Mouse (Mus musculus) cerebellum, adult 11 months (tissue): ENCODE measurements at regions not wholly inside any gene's neighbourhood (a gene's known extent, or its start where the extent isn't known, plus 50 kb on each side); places are given as distances from the start of the nearest gene placed in this dataset.

Experiments used
- DNase-seq: peaks from one replicate; pipeline ENCODE4 v3.0.0; 2022

DNA sequence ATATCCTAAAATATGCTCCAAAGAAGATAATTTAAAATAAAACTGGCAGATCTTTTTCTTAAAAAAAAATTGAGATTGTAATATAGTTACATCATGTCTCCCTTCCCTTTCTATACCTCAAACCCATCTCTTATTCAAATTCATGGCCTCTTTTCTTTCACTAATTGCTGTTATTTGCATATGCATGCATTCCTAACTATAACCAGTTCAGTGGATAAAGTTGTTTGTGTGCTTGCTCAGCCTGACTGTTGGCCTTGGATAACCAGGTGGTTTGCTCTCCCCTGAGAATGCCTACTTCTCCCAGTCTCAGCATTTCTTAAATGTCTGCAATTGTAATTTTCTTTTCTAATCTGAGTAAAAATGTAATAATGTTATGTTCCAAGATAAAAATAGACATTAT lies 2154.8 kb downstream of the 4930444P10Rik start:
- no peak for DNase-seq

DNA sequence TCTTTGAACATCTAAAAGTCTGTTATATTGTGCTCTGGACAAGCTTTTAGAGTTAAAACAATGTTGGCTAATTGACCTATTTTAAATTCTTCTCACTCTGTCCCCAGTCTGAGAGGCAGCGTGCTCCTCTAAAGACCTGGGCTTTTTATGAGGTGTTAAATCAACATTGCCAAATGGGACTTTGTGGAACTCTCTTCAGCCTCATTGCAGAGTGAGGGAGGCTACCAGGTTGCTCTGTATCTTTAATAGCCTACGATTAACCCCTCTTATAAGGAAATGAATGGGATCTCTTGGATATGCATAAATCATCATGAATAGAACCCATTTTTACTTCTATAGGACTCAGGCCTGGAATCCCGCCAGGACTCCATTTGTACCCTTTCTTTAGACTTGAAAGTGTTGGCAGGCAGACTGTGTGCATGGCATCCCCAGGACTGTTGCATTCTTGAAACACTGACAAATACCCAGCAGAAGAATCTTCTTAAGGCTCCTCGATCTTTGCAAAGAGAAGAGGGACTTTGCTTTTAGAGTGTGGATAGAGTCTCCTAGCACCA lies 2157.1 kb downstream of the 4930444P10Rik start:
- DNase-seq = no peak

DNA sequence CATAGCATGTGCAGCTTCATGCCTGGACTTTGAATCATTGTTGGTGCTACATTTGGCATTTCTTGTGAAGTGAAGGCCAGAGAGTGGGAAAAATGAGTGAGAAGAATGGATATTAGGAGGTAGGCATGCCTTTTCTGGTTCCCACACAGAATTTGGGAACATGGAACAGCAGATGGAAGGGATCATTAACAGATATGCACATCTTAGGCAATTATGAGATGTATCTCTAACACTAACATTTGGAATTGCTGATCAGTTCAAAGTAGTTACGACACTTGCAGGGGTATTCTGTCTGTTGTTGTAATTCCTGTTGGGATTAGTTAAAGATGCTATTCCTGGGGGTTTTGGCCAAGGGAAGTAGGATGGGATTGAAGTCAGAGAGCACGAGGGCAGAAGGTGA lies 2164.4 kb downstream of the 4930444P10Rik start:
- no peak for DNase-seq

DNA sequence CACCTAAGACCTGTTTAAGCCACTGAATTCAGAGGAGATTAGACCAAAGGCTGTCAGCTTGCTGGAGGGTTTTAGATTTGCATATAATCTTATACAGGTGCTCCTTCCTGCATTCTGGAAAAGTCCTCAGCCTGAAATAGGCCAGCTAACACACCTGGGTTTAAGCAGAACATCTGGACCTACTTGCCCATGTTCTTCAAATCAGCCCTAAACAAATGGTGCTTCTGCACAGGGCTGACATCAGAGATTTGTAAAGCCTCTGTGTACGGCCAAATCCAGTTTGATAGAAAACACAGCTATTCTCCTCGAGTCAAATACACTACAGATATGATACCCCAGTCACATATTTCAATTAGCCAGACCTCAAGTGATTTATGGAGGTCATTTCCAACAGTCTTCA lies 2165.2 kb downstream of the 4930444P10Rik start:
- no peak for DNase-seq

DNA sequence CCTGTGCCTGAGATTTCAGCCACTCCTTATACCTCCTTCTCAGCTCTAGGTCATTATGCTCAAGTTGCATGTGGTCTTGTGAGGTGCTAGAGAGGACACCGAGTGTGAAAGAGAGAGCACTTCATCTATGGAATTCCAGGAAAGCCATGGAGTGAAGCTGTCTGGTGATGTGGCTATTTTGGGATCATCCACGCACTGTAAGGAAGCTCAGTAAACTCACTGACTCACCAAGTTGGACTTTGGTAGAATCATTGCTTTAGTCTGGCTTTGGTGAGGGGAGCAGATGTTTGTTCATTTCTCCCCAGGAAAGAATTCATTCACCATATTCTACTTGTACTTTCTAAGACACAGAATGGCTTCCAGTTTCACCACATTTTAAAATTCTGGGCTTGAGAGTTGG lies 2167.1 kb downstream of the 4930444P10Rik start:
- no peak for DNase-seq

DNA sequence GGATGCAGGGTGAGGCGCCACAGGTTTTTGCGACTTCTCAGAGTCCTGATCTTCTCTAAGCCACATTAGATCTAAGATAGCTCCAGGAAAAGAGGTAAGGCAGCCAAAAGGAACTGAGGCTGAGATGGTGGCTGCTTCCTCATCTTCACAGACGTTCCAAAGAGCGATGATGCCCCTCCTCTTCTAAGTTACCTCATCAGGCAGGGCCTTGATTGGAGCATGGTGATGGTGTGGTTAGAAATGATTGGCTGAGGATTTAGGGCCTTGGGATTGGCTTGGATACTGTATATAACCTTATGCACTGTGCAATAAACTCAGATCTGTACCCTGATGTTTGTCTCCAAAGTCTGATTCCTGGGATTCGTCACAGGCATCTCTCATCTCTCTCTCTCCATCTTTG lies 2177.9 kb downstream of the 4930444P10Rik start:
- no peak for DNase-seq

DNA sequence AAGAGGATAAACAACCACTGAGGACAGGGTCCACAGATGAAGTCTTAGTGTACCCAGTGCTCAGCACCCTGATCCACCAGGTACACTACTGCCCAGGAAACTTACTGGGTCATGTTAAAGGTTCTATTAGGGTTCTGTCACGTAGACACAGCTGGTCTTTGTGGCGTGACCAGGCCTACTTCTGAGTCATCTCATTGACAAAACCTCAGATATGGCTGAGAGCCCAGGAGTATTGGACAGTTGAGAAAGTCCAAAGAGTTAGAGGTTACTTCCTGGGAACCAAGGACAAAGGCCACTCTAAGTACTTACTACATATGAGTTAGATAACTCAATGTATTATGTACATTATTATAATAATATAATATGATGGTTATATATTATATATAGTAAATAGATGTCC lies 2214.0 kb downstream of the 4930444P10Rik start:
- DNase-seq = no peak

DNA sequence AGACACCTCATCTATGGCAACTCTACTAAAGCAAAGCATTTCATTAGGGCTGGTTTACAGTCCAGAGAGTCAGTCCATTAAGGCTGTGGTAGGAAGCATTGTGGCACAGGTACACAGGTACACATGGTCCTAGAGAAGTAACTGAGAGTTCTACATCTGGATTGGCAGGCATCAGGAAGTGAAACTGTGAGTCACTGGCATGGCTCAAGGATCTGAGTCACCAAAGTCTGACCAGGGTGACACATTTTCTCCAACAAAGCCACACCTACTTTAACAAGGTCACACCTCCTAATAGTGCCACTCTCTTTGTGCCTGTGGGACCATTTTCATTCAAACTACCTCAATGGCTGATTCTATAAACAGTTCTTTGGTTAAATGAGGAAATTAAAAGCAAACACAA lies 2219.2 kb downstream of the 4930444P10Rik start:
- DNase-seq = no peak

DNA sequence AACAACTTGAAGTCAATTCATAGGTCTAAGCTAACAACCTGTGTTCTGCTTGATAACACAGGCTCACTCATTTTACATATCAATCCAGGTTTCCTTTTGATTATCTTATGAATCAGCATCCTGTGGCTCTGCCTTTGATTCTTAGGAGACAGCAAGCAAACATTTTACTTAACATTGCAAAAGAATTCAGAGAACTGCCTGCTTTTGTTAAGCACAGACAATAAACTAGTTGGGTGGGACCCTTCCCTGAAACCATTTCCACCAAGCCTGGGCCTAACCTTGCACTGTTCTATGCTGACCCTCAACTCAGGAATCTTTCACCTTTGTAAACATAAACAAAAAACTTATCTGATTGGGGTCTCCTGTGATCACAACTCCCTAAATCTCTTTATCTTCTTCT lies 2220.6 kb downstream of the 4930444P10Rik start:
- no peak for DNase-seq

DNA sequence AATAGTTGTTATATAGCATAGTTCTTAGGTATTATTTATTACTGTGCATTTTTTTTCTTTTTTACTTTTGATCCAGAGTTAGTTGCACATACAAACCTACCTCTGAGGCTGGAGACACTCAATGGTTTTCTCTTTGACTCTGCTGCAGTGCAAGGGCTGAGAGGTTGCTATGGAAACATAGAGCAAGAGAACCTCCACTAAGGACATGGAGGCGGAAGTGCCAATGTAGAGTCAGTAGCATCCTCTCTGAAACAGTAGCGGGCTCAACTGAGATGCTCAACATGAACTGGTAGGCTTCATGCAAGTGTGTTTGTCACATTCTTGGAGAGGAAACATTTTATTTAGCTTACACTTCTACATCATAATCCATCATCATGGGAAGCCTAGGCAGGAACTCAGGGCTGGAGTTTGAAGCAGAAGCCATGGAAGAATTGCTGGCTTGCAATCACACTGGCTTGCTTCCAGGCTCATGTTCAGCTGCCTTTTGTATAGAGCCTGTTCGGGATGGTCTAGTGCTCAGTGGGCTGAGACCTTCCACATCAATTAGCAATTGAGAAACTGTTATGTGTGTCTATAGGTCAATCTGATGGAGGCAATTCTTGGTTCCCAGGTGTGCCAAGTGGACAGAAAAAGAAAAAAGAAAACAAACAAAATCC lies 2222.4 kb downstream of the 4930444P10Rik start:
- DNase-seq = no peak

DNA sequence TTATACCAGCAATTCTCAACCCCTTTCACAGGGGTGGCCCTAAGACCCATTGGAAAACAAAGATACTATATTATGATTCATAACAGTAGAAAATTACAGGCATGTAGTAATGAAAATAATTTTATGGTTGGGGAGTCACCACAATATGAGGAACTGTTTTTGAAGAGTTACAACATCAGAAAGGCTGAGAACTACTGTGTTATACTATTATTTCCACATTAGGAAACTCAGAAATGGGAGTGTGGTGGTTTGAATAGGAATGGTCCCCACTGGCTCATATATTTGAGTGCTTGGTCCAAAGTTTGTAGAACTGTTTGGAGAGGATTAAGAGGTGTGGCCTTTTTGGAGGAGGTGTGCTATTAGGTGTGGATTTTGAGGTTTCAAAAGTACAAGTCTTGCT lies 2227.4 kb downstream of the 4930444P10Rik start:
- no peak for DNase-seq

DNA sequence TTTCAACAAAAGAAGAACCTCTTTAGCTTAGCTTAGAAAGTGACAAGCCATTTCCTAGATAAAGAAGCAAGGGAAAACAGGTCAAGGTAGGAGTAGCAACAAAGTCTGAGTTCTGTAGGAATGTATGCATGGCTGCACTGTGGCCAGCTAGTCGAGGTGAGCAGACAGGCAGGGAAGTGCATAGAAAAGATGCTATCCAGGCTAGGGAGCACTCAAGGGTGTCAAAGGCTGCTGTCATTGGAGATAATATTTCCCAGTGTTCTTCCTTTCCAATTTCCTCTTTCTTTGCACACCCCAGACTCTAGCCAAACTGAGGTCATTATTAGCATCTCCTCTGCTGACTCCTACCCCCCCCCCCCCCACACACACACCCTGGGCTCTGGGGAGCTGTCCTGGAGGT lies 2229.4 kb downstream of the 4930444P10Rik start:
- DNase-seq = no peak

DNA sequence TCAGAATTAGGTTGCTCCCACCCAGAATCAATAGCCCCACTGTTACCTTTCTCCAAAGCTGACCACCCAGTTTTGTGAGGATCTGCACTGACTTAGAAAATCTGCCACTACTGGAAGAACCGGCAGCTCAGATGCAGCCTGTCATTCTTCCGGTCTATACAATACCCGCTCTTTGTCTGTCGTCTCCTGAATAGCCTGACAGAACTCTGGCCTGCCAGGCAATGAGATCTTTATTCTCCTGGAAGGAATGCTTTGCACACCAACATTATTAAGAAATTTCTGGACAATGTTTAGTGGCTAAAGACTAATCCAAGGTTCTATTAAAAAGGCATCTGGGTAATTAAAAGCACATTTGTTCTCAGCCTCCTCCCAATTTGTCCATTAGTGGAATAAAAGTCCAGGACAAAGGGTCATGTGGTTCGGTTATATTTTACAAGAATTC lies 2232.0 kb downstream of the 4930444P10Rik start:
- DNase-seq = no peak

DNA sequence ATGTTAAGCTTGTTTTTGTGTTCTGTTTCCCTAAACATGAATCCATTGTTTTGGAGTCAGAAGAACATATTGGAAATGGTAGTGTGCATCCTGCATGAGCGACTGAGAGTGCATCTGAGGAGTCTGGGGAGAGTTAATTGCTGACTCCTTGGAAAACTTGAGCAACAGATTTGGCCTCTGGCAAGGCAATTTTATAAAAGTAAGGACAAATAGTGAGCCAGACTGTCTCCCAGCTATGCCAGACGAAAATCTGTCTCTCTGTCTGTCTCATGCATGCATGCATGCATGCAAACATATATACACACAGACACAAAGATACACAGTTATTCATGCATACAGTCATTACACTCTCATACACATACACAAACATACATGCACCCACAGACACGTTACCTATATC lies 2232.7 kb downstream of the 4930444P10Rik start:
- DNase-seq = no peak

DNA sequence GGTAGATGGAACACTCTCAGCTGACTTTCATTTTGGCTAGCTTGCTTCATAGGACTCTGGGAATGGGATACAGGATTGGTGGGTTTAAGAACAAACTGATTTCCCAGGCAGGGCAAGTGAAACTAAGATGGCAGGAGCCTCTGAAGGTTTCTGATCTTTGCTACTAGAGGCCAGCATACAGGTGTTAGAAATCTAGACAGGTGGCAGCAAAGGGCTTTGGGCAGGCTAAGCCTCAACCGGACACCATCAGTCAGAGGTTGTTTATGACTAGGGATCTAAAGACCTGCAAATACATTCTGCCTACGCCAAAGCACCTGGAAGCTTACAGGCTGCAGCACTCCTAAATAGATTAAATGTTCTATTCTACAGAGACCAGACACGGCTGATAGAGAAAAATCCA lies 2233.4 kb downstream of the 4930444P10Rik start:
- DNase-seq = no peak

DNA sequence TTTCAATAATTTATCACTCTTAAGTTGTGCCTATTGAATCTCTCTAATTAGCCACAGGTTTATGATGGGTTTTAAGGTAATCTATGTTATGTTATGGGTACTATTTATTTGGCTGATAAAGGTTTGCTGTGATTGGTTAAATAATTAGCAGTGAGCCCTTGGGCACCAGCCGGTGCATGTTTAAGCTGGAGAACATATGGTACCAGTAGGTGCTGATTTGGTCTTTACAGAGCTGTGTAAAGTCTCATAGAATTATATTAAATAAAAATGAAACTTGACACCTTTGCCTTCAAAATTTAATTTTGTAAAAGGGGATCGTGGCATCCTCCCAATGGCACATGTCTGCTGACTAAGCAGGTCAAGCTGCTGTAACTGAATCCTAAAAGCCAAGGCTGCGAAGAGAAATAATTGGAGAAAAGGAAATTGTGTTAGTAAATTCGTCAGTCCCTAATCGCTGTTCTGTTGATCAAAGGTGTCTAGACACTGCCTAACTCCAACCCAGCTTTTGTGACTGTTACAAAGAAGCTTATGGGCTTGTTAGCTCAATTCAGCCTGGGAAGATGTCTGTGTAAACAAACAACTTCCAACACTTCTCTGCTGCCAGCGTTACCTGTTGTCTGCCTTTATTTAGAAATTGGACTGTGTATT lies 2234.6 kb downstream of the 4930444P10Rik start:
- DNase-seq = no peak

DNA sequence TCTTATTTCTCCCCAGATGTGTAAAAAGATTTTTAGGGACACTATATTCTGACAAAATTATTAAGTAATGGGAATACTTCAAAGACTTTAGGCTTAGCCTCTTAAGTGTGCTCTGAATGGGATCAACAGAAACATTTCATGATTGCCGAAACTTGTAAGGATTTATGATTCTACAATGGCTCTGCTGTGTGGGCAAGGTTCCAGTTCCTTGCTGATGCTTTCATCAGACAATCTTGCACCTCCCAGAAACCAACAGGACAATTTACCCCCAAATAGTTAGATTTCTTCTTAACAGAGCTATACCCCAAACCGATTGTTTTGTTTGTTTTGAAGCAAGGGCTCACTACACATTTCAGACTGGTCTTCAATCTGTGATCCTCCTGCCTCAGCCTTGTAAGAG lies 2236.1 kb downstream of the 4930444P10Rik start:
- DNase-seq = no peak

DNA sequence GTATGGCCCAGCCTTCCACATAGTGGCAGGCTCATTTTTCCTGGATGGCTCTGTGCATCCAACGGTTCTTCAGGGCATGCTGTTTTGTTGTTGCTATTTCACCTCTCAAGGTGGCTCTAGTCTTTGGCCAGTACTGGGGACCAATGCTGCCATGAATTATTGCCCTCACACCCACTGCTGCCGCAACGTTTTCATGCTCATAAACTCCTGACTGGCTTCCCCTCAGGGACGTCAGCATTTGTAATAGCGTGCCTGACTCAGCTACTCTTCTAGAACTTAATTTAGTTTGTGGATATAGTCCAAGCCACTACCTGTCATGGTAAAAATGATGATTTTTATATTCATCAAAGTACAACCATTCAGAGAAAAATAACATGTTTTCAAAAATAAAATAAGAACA lies 2242.0 kb downstream of the 4930444P10Rik start:
- DNase-seq = no peak

DNA sequence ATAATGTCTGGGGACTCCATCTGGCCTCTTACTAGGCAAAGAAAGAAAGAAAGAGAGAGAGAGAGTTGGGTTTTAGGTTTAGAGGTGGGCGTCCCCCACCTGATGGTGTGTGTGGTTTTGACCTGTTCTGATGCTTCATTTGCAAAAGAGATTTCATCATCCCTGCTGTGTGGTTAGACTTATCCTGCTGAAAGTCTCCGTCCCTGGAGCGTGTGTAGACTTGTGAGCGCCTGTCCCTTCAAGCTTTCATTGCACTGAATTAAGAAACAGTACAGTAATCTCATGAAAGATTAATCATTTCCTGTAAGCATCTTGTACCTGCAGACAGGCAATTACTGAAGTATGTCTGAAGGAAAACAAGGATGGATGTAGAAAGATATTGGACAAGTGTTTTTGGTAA lies 2244.1 kb downstream of the 4930444P10Rik start:
- DNase-seq = no peak

DNA sequence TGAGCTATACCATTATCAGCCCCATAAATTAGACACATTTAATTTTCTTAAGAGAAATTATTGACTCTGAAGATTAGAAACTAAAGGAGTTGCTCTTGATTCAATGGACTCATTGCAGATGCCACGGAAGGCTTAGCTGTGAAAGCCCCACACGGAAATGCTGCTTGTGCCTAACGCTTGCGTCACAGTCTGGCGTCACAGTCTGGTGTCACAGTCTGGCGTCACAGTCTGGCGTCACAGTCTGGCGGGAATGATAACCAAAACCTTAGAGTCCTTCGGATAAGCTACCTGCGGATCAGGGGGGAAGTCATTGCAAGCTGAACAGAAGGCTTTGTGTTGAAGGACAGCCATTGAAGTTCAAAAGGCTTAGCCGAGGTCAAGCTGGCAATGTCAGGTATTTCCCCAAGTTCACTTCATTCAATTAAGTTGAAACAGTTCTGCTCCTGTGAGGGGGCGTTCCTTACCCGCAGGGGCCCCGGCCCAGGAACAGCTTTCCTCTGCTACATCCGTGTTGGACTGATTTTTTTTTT lies 2246.7 kb downstream of the 4930444P10Rik start:
- no peak for DNase-seq

DNA sequence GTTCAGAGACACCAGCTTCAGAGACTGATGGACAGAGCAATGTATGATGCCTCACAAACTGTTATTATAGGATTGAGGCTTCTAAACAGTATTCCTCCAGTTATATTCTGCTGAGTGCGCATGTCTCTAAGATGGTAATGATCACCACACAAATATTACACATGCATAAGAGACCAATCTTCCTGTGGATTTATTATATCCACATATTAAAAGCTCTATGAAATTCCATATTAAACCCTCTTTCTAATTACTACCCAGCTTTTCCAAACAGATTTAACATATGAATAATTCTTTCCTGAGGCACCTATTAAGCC lies 2252.9 kb downstream of the 4930444P10Rik start:
- no peak for DNase-seq

DNA sequence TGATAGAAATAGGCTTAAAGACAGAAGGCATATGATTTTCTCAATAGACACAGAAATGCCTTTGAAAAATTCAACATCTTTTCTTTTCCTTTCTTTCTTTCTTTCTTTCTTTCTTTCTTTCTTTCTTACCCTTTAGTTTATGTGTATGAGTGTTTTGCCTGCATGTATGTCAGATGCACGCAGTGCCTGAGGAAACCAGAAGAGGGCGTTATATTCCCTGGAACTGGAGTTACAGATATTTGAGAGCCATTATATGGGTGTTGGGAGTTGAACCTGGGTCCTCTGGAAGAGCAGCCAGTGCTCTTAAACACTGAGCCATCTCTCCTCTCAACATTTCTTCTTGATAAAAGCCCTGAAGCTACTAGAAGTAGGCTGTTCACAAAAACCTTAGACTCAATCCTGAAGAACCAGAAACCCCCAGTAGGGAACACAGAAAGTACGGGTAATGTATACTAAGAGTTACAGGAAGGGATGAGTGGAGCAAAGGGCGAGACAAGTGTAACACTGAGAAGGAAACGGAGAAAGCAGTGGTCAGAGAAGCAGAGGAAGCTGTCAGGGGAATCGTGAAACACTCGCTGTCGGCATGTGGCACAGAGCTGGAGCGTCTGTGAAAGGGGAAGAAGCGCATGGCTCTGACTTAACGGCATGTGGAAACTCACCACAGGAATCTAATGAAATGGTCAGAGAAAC lies 2253.4 kb downstream of the 4930444P10Rik start:
- DNase-seq = no peak

DNA sequence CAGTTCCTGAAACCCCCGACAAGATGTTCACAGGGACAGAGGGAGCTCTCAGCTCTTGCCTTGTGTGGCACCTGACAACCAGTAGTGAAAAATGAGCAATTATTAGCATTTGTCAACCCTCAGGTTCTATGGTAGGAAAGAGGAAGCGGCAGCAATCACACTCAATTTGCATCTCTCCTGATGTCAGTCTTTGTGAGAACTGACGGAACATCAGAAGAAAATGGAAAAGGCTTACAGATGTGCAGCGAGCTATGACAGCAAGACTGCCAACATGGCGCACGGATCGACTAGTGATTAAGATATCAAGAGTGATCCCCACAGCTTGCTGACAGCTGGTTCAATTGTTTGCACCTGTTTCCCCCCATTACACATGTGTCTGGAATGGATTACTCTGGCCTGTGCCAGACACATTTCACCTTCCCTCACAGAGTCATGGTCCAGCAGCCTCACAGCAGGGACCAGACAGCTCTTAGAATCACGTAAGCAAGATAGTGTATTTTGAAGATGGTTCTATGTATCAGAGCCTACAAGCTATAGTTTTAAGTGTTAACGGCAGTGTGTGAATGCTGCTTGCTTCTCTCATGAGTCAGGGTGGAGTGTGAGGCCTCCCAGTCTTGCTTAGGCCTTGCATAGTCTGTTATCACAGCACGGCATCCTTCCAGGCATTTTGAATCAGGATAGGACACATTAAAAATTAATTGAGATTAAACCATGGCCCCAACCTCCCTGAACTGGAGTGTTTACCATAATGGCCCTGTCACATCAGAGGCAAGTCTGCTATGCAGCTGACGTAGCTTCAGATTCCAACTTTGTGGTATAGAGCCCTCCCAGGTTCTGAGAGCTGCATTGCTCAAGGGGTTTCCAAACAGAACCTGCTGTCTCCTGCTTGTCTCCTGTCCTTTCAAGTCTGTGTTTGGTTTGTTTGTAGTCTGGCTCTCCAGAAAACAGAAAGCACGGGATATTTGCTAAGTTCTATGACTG lies 2258.0 kb downstream of the 4930444P10Rik start:
- no peak for DNase-seq
